Mouse (Mus musculus) MN1 (cell line): ENCODE measurements around the gene Atg13.

Experiments
- DNase-seq: peaks from one replicate; pipeline ENCODE4 v3.0.0-alpha.2; 2016; ENCODE audit warnings: low spot score

The Atg13 gene

DNA sequence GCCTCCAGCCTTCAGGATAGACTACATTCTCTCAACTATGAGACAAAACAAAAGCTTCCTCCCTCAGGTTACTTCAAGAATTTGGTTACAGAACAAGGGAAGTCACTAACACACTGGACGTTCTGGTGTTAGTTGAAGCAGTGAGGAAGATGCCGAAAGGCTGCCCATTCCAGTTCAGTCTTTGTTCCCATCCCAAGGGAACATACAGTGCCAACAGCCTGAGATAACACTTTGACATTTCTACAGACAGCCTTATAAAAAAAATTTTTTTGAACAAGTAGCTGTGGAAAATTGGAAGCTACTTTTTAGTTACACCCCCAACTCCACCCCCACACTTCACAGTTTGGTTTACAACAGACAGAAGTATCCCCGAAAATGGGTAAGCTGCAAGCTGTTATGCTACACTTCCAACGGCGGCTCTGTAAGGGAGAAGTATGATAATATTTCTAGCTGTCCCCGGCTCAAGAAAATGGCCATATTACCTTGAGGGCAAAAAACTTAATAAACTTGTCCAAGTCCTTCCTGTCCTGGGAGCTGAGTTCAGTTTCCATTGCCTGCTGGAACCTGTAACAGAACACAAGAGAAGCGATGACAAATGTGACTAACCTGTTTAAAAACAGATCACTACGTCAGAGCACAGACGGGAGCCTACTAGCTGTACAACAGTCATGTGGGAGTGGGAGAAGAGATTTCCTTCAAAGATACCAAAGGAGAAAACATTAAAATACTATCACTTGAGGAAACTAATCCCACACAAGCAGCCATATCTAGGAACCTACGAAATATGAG is 14.7 kb downstream of the Atg13 start:
- no peak for DNase-seq

DNA sequence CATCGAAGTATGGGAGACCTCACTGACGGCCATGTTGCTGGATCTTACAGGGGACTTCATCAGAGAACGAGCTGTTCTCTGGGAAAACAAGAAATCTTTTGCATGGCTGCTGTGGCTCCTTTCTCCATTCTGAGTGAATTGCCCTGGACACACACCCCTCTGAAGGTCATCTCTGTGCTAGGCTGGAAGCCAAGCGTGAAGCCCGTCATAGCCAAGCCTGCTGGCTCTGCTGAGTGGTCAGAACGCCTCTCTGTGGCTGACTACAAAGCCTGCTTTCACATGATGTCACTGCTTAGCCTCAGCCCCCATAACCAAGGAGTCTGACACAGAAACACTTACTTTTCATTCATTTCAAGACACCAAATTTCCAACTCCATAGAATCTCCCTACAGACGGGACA is 20.9 kb downstream of the Atg13 start:
- no peak for DNase-seq

DNA sequence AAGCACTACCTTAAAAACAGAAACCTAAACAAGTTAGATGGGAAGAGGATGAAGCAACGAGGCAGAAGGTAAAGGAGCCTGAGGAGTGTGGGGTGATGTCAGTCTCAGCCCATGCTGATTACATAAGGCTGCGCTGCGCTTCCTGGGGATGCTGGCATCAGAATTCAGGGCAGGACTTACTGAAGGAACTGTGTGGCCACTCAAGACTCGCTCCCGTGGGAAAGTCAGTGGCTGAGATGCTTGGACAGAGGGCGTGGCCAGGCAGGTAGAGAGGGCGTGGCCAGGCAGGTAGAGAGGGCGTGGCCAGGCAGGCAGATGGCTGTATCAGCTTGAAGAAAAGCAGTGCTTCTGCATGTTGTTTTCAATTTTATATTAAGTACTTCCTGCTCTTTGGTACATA is 26.5 kb downstream of the Atg13 start:
- no peak for DNase-seq

DNA sequence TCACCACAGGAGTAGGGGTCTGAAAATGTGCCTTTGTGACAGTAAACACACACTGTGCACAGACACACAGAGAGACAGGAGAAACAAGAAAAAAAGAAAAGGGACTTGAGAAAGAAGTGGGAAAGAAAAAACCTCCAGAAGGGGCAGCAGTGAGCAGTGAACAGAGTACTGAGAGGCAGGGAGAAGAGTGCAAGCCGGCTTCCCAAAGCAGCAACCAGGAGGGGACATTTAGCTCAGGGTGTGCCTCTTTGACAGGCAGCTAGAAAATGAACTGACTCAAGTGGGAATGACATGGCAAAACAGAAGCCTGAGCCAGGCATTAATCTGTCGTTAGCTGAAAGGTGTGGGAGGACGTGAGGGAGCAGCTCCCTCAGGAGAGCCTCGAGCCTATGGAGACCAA is 27.5 kb downstream of the Atg13 start:
- peak; percentile 63 for DNase-seq

DNA sequence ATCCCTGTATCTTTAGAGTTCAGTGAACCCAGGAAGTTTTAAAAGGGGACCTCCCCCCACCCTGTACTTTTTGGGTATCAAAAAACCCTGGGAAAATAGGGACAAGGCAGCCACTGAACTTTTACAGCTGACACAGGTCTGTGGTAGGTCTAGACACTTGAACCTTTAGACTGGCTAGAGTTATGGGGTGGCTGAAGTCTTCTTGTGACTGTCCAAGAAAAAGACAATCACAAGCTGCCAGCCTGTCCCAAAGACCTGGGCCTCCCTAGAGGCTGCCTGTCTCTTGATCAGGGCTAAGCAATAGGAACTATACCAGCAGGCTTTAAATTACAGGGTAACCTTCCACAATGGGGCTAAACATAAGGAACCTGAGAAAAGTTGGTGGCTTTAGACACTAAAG is 33.4 kb downstream of the Atg13 start:
- no peak for DNase-seq

DNA sequence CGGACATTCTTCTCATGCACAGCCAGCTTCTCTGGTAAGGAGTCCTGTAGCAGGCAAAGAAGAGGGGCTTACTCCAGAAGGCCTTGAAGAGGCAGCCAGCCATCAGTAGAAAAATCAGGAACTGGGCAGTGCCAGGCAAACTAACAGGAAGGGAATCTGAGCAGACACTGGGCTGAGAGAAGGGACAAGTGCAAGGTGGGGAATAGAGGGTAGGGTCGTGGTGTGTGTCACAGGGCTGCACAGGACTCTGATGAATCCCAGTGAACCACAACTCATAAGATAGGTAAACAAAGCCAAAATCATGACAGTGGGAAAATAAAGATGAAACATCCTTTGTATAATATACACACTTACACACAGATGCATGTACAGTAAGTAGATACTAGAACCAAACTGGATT is 34.0 kb downstream of the Atg13 start:
- no peak for DNase-seq

DNA sequence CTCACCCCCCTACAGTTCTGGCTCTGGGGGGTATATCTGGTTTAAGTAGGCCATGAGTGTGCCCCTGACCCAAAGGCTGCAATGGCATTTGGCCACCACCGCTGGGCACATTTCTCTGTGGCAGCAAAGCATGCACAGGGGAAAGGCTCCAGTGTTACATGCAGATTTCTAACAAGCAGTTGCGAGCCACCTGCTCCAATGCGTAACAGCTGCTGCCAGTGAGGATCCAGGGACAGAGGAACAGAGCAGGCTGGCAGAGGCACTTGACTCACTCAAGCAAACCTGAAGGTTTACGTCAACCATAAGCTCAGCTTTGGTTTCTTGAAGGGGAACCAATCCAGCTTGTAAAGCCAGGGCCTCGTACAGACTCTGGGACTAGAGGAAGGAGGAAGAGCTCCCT is 35.5 kb downstream of the Atg13 start:
- DNase-seq, result no peak

DNA sequence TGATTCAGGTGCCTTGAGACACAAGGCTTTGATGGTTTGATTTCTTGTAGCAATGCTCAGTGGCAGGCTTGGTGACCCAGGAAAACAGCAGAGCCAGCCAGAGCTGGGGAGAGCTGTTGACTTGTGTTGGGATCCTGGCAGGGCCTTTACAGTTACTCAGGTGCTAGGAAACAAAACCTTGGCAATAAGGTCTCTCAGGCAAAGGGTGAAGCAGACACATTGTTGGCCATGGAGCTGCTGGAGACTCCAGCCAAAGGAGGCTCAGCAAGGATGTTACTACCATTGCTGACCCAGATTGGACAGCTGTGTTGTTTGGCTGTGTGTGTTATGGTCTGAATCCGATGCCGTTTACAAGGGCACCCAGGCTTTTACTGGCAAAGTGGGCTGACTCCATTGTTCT is 36.8 kb downstream of the Atg13 start:
- DNase-seq, result no peak

DNA sequence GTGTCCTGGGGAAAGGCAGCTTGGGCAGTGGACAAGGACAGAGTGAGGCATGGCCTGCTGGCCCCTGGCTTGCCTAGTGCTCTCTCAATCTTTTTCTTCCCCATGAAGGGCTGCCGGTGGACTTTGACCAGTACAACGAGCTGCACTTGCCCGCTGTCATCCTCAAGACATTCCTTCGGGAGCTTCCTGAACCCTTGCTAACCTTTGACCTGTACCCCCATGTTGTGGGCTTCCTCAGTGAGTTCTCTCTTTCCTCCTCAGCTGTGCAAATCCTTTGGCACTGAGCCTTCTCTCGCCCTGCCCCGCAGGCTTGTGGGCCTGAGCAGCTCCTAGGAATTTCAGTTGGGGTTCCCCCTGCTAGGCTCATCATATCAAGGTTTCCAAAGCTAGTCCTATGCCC is 40.3 kb downstream of the Atg13 start:
- no peak for DNase-seq

DNA sequence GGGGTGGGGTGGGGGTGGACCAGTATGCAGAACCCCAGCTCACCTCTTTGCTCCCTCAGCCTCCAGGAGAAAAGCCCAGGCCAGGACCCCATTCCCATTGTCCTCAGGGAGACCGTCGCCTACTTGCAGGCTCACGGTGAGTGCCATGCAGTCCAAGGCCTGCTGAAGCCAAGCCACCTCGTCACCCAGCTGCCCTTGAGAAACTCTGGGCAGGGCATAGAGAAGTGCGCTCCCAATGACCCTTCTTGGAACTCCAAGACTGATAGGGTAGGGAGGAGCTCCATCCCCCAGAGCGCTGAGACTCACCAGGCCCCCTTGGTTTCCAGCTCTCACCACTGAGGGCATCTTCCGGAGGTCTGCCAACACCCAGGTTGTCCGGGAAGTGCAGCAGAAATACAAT is 41.0 kb downstream of the Atg13 start:
- DNase-seq, result no peak

DNA sequence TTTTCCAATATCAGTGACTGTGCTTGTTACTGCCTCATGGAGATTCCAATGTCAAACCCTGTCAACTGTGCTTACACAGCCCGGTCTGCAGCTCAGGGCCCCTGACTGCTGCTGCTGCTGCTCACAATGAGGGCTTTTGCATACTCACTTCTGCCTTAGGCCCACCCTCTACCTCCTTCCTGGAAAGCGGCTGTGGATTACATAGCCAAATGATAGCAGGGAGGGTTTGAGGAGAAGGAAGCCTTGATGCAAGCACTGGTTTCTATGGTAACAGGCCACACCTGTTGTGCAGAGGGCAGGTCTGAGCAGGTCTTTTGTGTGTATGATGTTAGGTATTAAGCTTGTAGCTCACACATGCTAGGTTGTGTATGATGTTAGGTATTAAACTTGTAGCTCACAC is 42.6 kb downstream of the Atg13 start:
- no peak for DNase-seq

DNA sequence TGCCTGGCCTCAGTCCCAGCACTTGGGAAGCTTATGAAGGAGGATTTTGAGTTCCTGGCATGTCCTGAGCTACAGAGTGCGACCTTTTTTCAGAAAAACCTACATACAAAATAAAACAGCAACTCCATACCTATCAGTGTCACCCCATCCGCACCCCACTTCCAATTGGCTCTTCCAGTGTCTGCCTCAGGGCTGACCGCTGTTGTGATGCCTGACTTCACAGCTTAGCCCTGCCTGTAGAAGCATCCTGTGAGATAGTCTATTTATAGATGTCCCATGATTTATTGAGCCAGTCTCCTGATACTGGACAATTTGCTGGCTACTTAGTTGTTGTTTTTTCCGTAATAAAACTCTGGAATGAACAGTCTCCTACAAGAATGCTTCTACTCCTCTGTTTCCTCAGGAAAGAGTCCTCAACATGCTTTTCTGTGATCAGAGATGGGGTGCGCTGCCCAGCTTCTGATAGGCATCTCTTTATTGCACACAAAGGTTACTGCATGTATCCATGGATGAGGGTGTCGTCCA is 43.9 kb downstream of the Atg13 start:
- no peak for DNase-seq

DNA sequence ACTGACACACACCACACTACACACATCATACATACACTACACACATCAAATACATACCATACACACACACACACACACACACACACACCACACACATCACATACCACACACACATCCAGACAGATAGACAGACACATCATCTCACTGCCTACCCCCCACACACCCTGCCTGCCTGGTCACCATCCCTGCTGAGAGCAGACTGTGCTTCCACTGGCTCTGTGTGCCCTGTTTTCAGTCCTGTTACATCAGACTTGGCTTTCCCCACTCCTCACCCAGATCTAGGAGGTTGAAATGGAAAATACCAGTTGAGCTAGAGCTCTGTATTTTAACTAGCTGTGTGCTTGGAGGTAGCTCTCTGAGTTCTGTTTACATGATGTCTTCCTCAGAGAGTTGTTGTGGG is 45.6 kb downstream of the Atg13 start:
- peak; percentile 67 for DNase-seq

DNA sequence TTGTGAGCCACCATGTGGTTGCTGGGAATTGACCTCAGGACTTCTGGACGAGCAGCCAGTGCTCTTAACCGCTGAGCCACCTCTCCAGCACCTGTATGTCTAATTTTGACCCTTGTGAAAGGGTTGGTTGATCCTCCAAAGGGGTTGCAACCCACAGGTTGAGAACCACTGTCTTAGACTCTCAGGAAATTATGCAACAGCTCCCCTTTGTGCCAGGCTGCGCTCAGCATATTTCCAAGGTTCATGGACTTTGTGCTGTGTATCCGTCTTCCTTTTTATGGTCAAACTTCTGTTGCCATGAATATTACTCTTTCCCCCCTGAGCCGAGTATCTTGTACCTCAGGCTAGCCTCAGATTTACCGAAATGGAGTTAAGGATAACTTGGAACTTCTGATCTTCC is 49.4 kb downstream of the Atg13 start:
- no peak for DNase-seq

DNA sequence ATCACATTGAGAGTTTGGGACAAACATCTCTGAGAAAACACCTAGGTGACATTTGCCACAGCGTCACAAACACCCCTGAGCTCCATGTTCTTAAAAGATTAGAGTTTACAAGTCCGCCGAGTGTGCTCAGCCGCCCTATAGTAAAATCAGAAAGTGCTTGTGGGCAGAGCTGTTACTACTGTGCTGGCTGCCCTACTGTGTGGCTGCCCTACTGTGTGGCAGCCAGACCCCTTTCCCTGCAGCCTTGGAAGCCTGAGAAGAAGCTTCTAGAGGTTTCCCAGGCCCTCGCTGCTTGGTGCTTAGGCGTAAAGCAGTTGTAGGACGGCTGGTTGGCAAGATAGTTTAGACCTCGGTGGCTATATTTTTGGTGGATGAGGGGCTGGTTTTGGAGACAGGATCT is 50.7 kb downstream of the Atg13 start:
- no peak for DNase-seq

DNA sequence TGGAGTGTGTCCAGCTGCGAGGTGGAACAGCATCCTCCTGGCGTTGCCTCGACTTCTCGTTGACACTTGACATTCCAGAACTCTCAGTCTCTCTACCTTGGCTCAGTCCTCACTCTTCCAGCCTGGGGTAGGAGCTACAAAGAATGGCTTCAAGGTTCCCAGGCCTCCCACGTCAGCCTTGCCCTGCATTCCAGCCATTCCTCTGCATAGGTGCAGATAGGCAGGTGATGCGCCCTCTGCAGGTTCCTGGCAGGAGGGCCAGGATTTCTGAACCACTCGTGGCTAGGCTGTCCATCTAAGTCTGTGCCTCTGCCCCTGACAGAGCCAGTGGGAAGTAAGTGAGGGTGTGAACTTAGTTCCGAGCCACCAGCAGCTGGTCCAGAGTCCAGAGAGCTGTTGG is 53.6 kb downstream of the Atg13 start:
- no peak for DNase-seq

DNA sequence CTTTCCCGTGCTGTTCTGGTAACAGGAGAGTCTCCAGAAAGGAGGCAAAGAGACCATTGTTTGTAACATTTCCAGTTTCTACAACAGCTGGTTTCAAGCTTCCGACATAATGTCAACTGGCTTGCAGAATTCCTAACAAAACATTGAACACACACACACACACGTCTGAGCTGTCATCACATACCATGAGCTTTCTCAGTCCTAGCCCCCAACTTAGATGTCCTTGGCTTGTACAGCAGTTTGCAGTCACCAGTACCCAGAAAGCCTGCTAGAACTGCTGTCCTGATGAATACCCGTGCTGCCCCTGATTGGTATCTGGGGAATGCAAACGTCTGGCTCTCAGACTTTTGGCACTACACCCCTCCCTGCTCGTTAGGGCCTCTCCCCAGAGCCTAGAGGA is 54.5 kb downstream of the Atg13 start:
- DNase-seq, result no peak

DNA sequence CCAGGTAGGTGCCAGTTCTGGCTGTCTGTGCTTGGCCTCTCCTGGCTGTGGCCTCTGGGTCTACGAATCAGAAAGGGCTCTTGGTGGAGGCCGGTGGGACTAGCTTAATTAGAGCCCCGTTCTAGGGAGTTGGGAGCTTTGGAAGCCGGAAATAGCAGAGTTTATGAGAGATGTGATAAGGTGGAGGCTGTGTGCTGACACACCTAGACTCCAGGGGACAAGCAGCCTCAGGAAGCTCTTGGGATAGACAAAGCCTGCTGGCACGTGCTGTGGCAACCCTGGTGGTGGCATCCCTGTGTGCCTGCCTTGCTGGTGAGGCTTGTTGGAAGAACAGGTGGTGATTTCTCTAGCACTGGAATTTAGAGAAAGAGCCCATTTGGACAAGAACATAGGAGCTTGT is 55.0 kb downstream of the Atg13 start:
- no peak for DNase-seq

DNA sequence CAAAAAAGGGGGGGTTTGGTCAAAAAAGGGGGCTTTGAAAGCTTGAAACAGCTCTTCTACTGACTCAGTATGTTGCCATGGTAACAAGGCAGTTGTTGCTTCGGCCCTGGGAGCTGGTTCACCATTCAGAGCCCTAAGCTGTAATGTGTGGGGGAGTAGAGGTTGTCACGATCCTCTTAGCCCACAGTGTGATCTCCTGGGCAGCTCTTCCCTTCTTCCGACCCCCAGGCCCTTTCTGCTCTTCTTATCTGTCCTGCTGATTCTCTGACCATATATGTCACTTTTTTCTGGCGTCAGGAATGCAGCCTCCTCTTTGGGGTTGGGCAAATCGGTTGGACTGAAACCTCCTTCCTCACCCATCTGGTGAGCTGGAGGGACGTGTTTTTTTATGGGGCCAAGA is 57.5 kb downstream of the Atg13 start:
- DNase-seq, result peak; percentile 62

DNA sequence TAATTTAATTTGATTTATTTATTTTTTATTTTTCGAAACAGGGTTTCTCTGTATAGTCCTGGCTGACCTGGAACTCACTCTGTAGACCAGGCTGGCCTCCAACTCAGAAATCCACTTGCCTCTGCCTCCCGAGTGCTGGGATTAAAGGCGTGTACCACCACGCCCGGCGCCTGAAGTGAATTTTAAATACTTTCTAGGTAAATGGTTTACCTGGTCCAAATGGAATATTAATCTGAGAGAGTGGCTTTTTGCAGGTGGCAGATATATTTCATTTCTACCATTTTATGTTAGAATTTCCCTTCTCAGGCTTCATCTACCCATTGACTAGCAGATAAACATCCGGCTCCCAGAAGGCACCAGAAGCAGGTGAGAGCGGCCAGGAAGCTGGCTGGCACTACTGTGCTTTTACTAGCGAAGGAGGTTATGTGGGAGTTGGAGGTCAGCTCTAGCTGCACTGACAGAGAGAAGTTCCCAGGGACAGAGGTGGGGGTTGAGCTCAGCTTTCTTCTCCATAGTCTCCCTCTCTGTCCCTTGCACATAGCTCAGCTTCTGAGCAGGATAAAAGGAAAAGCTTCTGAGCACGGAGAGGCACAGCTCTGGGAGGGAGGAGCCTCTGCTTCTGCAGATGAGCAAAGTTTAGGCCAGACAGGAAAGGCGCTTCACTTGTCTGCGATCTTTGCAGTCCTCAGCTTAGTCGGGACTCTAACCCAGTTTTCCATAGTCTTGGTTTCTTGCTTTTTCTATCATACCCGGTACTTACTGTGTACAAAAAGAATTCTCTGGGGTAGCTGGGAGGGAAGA is 58.7 kb downstream of the Atg13 start:
- no peak for DNase-seq

DNA sequence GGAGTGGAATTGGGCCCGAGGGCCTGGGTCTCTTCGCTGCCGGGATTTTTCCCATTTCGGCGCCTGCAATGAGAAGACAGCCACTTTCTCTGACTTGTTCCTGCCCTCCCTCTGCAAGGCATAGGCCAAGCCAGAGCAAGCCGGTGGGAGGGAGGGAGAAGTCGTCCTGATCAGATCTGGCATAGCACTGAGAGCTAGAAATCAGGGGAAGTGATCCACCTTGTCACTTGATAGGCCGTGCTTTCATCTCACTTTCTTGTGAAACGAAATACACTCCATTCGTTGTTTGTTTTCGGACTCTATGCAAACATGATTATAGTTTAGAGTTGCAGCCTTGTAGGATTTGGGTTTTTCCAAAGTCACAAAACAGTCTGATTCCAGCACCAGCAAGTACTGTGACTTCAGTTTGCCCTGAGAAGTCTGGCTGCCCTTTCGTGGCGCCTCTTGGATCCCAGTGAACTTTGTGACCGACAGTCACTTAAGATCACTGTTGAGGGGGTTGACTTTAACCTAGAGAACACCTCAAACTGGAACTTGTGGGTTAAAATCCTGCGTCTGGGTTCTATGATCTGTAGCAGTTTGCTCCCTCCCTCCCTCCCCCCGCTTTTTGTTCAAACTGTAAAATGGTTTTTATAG is 59.9 kb downstream of the Atg13 start:
- no peak for DNase-seq

DNA sequence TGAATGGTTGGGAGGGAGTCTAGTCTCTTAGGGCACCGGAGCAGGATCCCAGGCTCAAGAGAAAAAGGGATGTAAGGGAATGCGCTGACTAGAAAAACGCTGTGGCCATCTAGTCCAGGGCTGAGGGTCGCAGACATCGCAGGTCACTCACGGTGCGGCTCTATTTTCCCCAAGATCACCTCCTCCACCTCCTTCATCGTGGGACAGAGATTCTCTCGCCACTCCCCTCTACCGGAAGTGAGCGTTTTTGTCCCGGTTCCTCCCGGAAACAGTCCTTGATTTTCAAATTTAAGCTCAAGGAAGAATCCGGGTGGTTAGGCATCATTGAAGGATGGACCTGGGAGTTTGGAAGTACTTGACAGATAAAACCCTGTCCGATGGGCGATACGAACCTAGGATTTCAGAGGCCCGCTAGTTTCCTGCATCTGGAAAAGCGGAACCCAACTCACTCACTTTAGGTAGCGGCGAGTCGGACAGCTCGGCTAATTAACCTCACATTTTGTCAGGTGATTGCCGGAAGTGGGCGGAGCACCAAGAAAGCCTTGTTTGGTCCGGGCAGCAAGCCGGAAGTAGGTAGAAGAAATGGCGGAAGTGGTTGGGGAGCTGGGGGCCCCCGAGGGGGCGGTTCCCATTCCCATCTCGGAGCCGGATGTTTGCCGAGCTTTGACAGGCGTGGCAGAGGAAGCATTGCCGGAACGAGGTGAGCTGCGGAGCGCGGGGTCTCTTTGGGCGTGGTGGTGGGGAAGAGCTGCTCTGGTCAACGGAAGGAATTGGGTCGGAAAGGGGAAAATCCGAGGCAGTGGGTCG is 60.6 kb downstream of the Atg13 start, which contains the start of the genes Zfp408 and Arhgap1:
Gene Zfp408, minus strand, starts transcription at position 239 of the 807 bp plus-strand sequence.
Gene Arhgap1, plus strand, starts transcription at position 308 of the 807 bp plus-strand sequence.
- DNase-seq, result peak; percentile 98
